13 mouse cellular contexts compared by ENCODE assay signal in genomic region chr4:40814359-40814758, GRCm38 (mm10).
"Had no signal": no experiment of that assay in that cellular context is flagged by ENCODE, and none has a peak within 500 bp of the region (broad histone marks: within the 10 kb centered on the region; RNA-seq: fewer than 3 reads in every experiment).

No protein-coding gene starts in this region.

- DNase-seq: kidney, adult 11 months; kidney, postnatal 25 days; layer of hippocampus, postnatal 36 days; liver, embryonic 13.5 days; lung, adult 2 months; lung, postnatal 36 days; midbrain, embryonic 14.5 days; thymus, adult 2 months; thymus, postnatal 14 days; thymus, postnatal 4 days had no signal

- H3K9me3 ChIP-seq: kidney, embryonic 15.5 days; liver, embryonic 13.5 days had no signal

- H3K27ac ChIP-seq: kidney, embryonic 15.5 days; left cerebral cortex, adult 2 months had no signal

- H3K27me3 ChIP-seq: kidney, embryonic 15.5 days; liver, embryonic 13.5 days had no signal

- H3K9ac ChIP-seq: kidney, embryonic 15.5 days; liver, embryonic 13.5 days had no signal

- H3K4me2 ChIP-seq: kidney, embryonic 15.5 days; liver, embryonic 13.5 days; midbrain, embryonic 11.5 days had no signal

- H3K4me3 ChIP-seq: kidney, embryonic 15.5 days; left cerebral cortex, adult 2 months; liver, embryonic 13.5 days had no signal
